Mouse (Mus musculus): ENCODE results near the gene Itgal. TPM values are rescaled to one million over a fixed set of nuclear protein-coding genes. Genes with fewer than 3 reads are reported as not detected.

Itgal gene
- polyA plus RNA-seq, 1 experiment from 2014 or later: 0.09 TPM

DNA sequence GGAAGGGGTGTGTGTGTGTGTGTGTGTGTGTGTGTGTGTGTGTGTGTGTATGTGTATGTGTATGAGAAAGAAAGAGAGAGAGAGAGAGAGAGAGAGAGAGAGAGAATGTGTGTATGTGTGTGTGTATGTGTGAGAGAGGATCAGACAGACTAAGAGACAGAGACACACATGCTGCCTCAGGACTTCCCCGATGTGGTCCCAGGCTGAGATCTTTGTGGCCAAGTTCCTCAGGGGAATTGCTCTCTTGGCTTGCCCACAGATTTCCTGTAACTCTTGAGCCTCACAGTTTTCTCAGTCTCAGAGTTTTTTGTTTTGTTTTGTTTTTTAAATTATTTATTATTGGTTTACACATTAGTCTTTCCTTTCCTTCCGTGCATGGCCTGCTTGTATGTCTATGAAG, 6.8 kb upstream of the Itgal start:
- H3K27ac ChIP-seq (ENCODE audit: low read depth, low read length): no peak overlapping the region
- H3K9ac ChIP-seq (replicated peaks; ENCODE audit: low read depth, low read length): no peak overlapping the region
- no peak overlapping the region for H3K4me3 ChIP-seq (ENCODE audit: low read depth, low read length)
- no peaks in the 10 kb centered on the region for H3K36me3 ChIP-seq (ENCODE audit: control insufficient read depth, insufficient read depth, low read length)
- no peaks in the 10 kb centered on the region for H3K4me1 ChIP-seq (ENCODE audit: control insufficient read depth, insufficient read depth, low read length)
- no peak overlapping the region for H3K4me2 ChIP-seq (ENCODE audit: low read depth, low read length)
- WGBS: 79% methylated on average over 2 of the region's 2 CpGs
- no peak for ATAC-seq (ENCODE audit: low read depth)
- peaks cover 5% of the 10 kb centered on the region; the same call in 1 of the 2 replicates for H3K9me3 ChIP-seq (ENCODE audit: control insufficient read depth, low read length)
- H3K27me3 ChIP-seq (ENCODE audit: control insufficient read depth, insufficient read depth, low read length): no peaks in the 10 kb centered on the region

DNA sequence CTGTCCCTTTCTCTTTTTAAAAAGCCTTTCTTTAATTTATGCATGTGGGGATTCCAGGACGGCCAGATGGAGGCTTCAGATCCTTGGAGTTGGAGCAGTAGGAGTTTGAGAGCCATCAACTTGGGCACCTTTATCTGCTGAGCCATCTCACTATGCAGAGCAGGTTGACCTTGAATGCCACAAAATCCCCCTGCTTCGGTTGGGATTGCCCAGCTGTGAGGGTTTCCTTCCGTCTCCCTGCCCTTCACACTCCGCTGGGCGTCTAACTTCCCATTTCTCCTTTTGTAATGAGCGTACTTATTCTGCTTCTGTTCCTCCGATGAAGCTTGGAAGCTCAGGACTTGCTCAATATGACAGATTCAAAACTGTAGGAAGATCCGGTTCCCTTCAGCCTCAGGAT, 5.9 kb upstream of the Itgal start:
- Histone ChIP-seq H3K4me3 (ENCODE audit: low read depth, low read length) (no peak overlapping the region), H3K27me3 (ENCODE audit: control insufficient read depth, insufficient read depth, low read length) (no peaks in the 10 kb centered on the region), H3K4me1 (ENCODE audit: control insufficient read depth, insufficient read depth, low read length) (no peaks in the 10 kb centered on the region), H3K4me2 (ENCODE audit: low read depth, low read length) (no peak overlapping the region), H3K36me3 (ENCODE audit: control insufficient read depth, insufficient read depth, low read length) (no peaks in the 10 kb centered on the region), H3K9me3 (ENCODE audit: control insufficient read depth, low read length) (peaks cover 5% of the 10 kb centered on the region; the same call in 1 of the 2 replicates), H3K9ac (replicated peaks; ENCODE audit: low read depth, low read length) (no peak overlapping the region), H3K27ac (ENCODE audit: low read depth, low read length) (no peak overlapping the region)
- ATAC-seq (ENCODE audit: low read depth): no peak
- WGBS: 53% methylated on average over 8 of the region's 8 CpGs

DNA sequence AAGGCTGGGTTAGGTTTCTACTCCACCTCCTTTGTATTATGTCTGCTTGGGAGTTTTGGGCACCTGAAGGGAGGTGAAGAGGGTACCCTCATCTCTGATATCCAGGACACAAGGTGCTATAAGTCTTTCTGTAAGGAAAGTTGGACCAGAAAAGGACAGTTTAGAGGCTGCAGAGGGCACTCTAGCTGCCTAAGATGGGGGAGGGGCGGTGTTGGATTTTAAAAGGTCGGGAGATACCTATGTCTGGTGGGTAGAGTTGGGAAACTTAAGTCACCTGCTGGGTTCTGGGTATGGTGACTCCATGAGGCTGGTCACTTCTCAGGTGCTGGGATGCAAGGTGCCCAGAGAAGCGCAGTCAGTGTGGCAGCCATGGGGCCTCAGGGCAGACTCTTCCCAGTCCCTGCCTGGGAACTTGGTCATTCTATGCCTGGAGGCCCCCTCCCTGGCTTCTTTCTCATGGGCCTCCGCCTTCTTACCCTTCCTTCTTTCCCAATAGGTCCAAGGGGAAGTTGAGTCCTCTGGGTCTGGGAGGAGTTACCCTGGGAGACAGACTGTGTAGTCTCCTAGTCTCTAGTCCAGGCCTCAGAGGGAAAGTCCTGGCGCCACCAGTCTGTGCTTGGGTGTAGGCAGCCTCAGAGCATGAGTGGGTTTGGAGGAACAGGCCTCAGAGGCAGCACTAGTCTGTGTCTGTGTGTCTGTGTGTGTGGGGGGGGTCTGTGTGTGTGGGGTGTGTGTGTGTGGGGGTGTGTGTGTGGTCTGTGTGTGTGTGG, 911 bp downstream of the Itgal start:
- Histone ChIP-seq H3K27ac (ENCODE audit: low read depth, low read length) (no peak overlapping the region), H3K9ac (replicated peaks; ENCODE audit: low read depth, low read length) (no peak overlapping the region), H3K4me2 (ENCODE audit: low read depth, low read length) (no peak overlapping the region), H3K36me3 (ENCODE audit: control insufficient read depth, insufficient read depth, low read length) (no peaks in the 10 kb centered on the region), H3K4me3 (ENCODE audit: low read depth, low read length) (no peak overlapping the region), H3K27me3 (ENCODE audit: control insufficient read depth, insufficient read depth, low read length) (no peaks in the 10 kb centered on the region), H3K4me1 (ENCODE audit: control insufficient read depth, insufficient read depth, low read length) (no peaks in the 10 kb centered on the region), H3K9me3 (ENCODE audit: control insufficient read depth, low read length) (no peaks in the 10 kb centered on the region)
- ATAC-seq (ENCODE audit: low read depth): no peak
- 85% methylated on average over 5 of the region's 5 CpGs for WGBS

DNA sequence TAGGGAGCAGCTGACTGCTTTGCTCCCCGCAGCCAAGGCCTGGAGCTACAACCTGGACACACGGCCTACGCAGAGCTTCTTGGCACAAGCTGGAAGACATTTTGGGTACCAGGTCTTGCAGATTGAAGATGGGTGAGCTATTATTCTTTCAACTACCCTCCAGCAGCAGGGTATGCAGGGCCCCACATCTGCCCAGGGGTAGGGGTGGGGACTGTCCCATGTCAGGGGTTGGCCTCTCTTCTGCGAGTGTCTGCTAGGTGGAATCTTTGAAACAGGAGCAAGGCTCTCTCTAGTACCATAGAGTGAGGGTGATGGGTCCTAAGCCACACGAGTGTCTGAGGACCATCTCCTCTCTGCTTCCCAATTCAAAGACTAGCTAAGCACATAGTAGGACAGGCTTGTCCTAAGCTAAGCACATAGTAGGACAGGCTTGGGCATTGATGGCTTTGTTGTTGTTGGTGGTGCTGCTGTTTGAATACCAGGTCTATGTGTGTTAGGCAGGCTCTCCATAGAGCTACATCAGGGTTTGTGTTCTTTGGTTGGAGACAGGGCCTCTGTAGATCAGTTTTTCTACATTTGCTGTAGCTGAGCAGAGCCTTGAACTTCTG, 1.6 kb downstream of the Itgal start:
- H3K4me3 ChIP-seq (ENCODE audit: low read depth, low read length): no peak overlapping the region
- no peaks in the 10 kb centered on the region for H3K36me3 ChIP-seq (ENCODE audit: control insufficient read depth, insufficient read depth, low read length)
- no peaks in the 10 kb centered on the region for H3K4me1 ChIP-seq (ENCODE audit: control insufficient read depth, insufficient read depth, low read length)
- WGBS: 92% methylated on average over 5 of the region's 5 CpGs
- no peak overlapping the region for H3K27ac ChIP-seq (ENCODE audit: low read depth, low read length)
- H3K9ac ChIP-seq (replicated peaks; ENCODE audit: low read depth, low read length): no peak overlapping the region
- ATAC-seq (ENCODE audit: low read depth): no peak
- no peaks in the 10 kb centered on the region for H3K9me3 ChIP-seq (ENCODE audit: control insufficient read depth, low read length)
- no peak overlapping the region for H3K4me2 ChIP-seq (ENCODE audit: low read depth, low read length)
- no peaks in the 10 kb centered on the region for H3K27me3 ChIP-seq (ENCODE audit: control insufficient read depth, insufficient read depth, low read length)

DNA sequence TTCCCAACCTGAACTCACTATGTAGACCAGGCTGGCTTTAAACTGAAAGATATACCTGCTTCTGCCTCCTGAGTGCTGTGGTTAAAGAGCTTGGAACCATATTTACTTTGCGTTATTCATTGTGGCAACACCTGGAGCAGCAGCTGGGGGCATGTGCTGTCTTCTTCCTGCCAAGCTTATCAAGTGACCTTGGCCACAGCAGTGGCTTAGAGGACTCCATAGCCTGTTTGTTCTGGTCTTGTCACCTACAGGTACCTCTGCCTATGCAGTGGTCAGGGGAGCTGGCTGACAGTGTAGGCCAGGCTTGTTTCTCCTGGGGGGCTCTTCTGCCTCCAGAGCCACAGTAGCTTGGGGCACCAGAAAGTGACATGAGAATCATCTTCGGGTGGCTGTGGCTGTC, 12.4 kb downstream of the Itgal start:
- 90% methylated on average over 2 of the region's 2 CpGs for WGBS
- Histone ChIP-seq H3K4me1 (ENCODE audit: control insufficient read depth, insufficient read depth, low read length) (no peaks in the 10 kb centered on the region), H3K4me2 (ENCODE audit: low read depth, low read length) (no peak overlapping the region), H3K36me3 (ENCODE audit: control insufficient read depth, insufficient read depth, low read length) (no peaks in the 10 kb centered on the region), H3K9ac (replicated peaks; ENCODE audit: low read depth, low read length) (no peak overlapping the region), H3K27ac (ENCODE audit: low read depth, low read length) (no peak overlapping the region), H3K9me3 (ENCODE audit: control insufficient read depth, low read length) (no peaks in the 10 kb centered on the region), H3K4me3 (ENCODE audit: low read depth, low read length) (no peak overlapping the region), H3K27me3 (ENCODE audit: control insufficient read depth, insufficient read depth, low read length) (no peaks in the 10 kb centered on the region)
- ATAC-seq (ENCODE audit: low read depth): no peak

DNA sequence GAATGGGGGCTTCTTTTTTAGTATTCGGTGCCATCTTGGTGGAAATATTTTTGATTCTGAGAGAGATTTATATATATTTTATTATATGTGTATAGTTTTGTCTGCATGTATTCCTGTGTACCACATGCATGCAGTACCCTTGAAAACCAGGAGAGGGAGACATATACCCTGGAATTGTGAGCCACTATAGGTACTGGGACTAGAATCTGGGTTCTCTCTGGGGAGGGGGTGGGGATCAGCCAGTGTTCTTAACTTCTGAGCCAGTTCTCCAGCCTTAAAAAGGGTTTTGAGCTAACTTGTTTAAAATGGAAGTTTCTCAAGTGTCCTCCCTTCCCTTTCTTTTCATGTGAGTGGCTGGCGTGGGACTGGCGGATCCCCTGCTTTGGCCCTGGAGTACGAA, 12.8 kb downstream of the Itgal start:
- no peak overlapping the region for H3K9ac ChIP-seq (replicated peaks; ENCODE audit: low read depth, low read length)
- ATAC-seq (ENCODE audit: low read depth): no peak
- H3K27me3 ChIP-seq (ENCODE audit: control insufficient read depth, insufficient read depth, low read length): no peaks in the 10 kb centered on the region
- no peaks in the 10 kb centered on the region for H3K4me1 ChIP-seq (ENCODE audit: control insufficient read depth, insufficient read depth, low read length)
- no peaks in the 10 kb centered on the region for H3K36me3 ChIP-seq (ENCODE audit: control insufficient read depth, insufficient read depth, low read length)
- H3K4me3 ChIP-seq (ENCODE audit: low read depth, low read length): no peak overlapping the region
- WGBS: 68% methylated on average over 4 of the region's 4 CpGs
- no peaks in the 10 kb centered on the region for H3K9me3 ChIP-seq (ENCODE audit: control insufficient read depth, low read length)
- no peak overlapping the region for H3K4me2 ChIP-seq (ENCODE audit: low read depth, low read length)
- no peak overlapping the region for H3K27ac ChIP-seq (ENCODE audit: low read depth, low read length)

DNA sequence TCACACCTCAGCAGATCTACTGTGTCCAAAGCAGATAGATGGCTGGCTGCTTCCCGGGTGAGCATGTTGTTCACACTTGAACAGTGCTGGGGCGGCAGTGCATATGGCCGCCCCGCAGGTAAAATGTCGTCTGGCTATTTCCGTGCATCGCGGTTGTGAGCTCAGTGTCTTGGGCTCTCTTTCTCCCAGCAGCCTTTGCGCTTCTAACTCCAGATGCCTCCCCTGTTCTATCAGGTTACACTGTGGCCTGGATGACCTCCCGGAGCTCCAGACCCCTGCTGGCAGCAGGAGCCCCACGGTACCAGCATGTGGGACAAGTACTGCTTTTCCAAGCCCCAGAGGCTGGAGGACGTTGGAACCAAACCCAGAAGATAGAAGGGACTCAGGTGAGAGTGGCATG, 13.9 kb downstream of the Itgal start:
- no peak for ATAC-seq (ENCODE audit: low read depth)
- Histone ChIP-seq H3K9ac (replicated peaks; ENCODE audit: low read depth, low read length) (no peak overlapping the region), H3K27me3 (ENCODE audit: control insufficient read depth, insufficient read depth, low read length) (no peaks in the 10 kb centered on the region), H3K4me3 (ENCODE audit: low read depth, low read length) (no peak overlapping the region), H3K4me1 (ENCODE audit: control insufficient read depth, insufficient read depth, low read length) (no peaks in the 10 kb centered on the region), H3K4me2 (ENCODE audit: low read depth, low read length) (no peak overlapping the region), H3K9me3 (ENCODE audit: control insufficient read depth, low read length) (no peaks in the 10 kb centered on the region), H3K36me3 (ENCODE audit: control insufficient read depth, insufficient read depth, low read length) (no peaks in the 10 kb centered on the region), H3K27ac (ENCODE audit: low read depth, low read length) (no peak overlapping the region)
- 76% methylated on average over 12 of the region's 12 CpGs for WGBS

DNA sequence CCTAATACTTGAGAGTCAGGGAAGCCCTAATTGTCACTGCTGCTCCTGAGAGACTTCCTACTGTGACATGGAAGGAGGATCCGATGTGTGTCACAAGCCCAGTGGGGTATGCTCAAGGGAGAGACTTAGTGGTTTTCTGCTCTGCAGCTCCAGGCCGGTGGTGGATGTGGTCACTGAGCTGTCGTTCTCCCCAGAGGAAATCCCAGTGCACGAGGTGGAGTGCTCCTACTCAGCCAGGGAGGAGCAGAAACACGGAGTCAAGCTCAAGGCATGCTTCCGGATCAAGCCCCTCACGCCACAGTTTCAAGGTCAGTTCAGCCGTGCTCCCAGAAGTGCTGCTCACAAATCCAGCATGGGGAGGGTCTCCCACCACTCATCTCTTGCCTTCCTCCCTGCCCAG, 17.9 kb downstream of the Itgal start:
- 58% methylated on average over 8 of the region's 8 CpGs for WGBS
- H3K4me1 ChIP-seq (ENCODE audit: control insufficient read depth, insufficient read depth, low read length): no peaks in the 10 kb centered on the region
- no peak overlapping the region for H3K4me2 ChIP-seq (ENCODE audit: low read depth, low read length)

DNA sequence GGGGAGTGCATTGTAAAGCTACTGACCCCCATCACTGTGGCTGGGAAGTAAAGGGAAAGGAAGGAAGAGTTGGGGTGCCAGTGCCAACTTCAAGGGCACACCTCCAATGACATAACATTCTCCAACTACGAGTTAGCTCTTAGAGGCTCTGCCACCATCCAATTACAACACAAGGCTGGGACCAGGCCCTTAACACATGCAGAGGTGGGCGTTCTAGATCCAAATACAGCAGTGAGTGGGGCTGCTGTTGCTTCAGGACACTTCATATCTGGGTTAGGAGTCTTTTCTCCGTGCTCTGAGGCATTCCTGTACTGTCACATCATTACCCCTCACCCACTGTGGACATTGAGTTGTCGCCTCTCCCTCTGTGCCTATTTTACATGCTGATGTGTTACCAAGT, 25.0 kb downstream of the Itgal start:
- ATAC-seq (ENCODE audit: low read depth): no peak
- Histone ChIP-seq H3K36me3 (ENCODE audit: control insufficient read depth, insufficient read depth, low read length) (no peaks in the 10 kb centered on the region), H3K9ac (replicated peaks; ENCODE audit: low read depth, low read length) (no peak overlapping the region), H3K27me3 (ENCODE audit: control insufficient read depth, insufficient read depth, low read length) (no peaks in the 10 kb centered on the region), H3K9me3 (ENCODE audit: control insufficient read depth, low read length) (no peaks in the 10 kb centered on the region), H3K4me2 (ENCODE audit: low read depth, low read length) (no peak overlapping the region), H3K4me3 (ENCODE audit: low read depth, low read length) (no peak overlapping the region), H3K4me1 (ENCODE audit: control insufficient read depth, insufficient read depth, low read length) (no peaks in the 10 kb centered on the region), H3K27ac (ENCODE audit: low read depth, low read length) (no peak overlapping the region)
- 78% methylated on average over 4 of the region's 4 CpGs for WGBS

More for the DNA sequence above, 17.9 kb downstream of the Itgal start:
- no peak overlapping the region for H3K27ac ChIP-seq (ENCODE audit: low read depth, low read length)
- no peak overlapping the region for H3K4me3 ChIP-seq (ENCODE audit: low read depth, low read length)
- no peak overlapping the region for H3K9ac ChIP-seq (replicated peaks; ENCODE audit: low read depth, low read length)
- no peaks in the 10 kb centered on the region for H3K9me3 ChIP-seq (ENCODE audit: control insufficient read depth, low read length)
- H3K36me3 ChIP-seq (ENCODE audit: control insufficient read depth, insufficient read depth, low read length): no peaks in the 10 kb centered on the region
- no peak for ATAC-seq (ENCODE audit: low read depth)
- no peaks in the 10 kb centered on the region for H3K27me3 ChIP-seq (ENCODE audit: control insufficient read depth, insufficient read depth, low read length)
